Mouse (Mus musculus) right cerebral cortex, postnatal 25 days (tissue): Measurements from ENCODE around the gene Hoxb13.

Source experiments
- DNase-seq: peaks from one replicate; pipeline ENCODE4 v3.0.0; 2022

Gene Hoxb13

DNA sequence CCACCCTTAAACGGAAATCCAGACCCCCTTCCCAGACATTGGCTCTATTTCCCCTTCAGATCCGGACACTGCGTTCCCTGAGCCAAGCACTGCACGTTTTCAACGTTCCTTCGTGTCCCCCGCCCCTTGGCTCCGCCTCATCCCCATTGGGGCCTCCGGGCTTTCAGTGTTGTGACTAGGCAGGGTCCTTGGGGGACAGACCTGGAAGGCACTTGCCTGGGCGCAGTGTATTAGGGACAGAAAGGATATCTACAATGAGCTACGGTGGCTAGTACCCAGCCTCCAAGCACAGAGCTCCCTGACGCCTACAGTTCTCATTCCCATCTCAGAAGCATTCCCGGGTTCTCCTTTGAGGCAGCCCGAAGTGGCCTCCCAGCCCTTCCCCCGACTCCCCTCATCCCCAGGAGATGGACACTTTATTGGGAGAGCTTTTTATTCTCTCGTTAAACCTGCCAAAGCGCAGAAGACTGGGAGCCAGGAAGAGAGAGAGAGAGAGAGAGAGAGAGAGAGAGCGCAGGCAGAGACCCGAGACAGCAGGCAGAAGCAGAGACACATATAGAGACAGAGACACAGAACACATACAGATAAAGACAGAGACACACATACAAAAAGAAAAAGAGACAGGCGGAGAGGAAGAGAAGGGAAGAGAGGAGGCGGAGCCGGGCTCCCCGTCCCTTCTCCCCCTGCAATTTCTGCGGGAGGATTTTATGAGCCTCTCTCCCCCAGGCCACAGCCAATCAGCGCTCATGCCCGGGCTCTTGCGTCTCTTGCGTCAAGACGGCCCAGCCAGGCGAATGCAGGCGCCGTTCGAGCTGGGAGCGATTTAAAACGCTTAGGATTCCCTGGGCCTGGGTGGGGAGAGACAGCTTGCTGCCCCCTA, at the start of gene Hoxb13:
TSS of gene Hoxb13 (plus strand) at position 796 of the 880 bp plus-strand sequence.
- DNase-seq, result no peak

DNA sequence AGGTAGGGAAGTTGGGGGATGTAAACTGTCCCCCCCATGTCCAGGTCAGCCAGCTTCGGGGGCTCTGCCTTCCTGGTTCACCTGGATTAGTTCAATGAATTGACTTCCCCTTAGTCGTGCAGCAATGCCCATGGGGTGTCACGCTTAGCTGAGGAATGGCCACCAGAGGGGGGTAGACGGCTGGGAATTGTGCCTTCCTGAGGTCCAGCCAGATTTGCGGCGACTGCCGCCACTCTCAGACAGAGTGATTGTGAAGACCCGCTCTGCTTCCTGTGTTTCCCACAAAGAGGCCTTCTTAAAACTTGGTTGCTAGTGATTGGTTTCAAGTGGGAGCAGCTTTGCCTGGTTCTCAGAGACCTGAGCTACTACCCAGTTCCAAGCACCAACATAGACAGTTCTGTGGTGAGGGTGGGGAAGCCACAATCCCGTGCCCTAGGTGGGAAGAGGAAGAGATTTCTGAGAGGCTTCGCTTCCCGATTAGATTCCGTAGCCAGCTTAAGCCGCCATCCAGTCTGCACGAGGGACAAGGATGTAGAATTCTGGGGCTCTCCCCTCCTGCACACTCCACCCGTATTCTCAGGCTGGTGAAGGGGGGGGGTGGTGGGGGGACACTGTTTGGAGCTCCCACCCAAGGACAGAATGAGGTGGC, 48.4 kb upstream of the Hoxb13 start:
- peak; percentile 43 for DNase-seq

DNA sequence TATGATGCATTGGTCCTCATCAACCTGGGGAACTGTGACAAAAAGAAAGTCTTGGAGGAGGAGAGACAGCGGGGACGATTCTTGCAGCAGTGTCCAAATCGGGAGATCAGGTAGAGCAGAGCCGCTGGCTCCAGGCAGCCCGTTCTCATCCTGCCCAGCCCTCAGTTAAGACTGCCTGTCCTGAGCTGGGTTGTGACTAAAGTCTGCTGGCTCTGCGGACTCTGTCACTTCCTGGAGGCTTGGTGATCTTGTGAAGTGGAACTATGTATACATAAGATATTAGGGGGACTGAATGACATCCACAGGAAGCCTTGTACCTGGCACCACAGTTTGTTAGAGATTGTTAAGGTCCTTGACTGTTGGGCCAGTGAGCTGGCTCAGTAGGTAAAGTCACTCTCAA, 46.6 kb upstream of the Hoxb13 start:
- no peak for DNase-seq

DNA sequence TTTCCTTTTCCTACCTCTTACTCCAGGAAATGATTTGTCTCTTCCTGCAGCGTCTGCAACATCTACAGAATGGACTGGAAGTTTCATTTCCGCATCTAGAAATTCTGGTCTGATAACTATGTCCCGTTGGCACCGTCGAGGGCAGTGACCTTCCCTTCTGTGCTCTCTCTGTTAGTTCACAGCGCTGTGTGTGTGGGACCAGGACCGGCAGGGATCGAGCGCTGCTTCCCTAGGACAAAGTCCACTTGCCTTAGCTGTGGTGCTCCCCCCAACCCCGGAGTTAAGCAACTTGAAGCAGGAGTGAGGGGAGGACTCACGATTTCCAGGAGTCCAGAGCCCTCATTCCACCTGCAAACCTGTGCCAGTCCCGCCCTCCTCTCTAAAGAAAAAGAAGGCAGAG, 29.3 kb upstream of the Hoxb13 start:
- DNase-seq, result no peak

DNA sequence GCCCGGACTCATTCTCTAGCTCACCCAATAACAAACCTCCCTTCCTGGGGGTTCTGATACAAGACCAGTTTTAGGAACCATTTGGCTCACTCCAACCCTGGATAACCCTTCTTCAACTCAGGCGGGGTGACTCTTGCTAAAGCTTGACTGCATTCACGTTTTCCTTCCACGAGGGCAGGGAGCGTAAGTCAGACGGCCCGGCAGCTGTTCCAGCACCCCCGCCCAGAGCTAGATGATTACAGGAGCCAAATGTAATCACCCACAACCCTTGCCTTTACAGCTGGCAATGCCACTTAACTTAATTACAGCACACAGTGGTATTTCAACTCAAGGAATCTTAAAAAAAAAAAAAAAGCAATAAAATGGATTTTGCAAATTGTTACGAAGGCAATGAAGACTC, 26.0 kb upstream of the Hoxb13 start:
- DNase-seq, result no peak

DNA sequence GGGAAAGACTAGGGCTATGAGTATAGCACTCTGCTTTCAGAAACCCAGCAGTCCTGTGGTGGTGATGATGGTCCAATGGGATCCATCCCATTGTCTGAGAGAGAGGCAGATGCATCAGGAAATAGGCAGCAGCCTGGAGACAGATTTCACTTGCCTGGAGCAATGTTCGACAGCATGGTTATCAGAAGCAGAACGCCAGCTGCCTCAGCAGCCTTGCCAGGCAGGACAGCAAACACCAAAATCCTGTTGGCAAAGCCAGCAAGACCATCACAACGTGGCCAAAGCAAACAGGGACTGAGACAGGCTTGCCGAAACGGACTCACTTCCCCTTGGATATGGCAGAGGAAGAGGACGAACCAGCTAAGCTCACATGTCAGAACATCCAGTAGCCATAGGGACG, 25.1 kb upstream of the Hoxb13 start:
- no peak for DNase-seq

DNA sequence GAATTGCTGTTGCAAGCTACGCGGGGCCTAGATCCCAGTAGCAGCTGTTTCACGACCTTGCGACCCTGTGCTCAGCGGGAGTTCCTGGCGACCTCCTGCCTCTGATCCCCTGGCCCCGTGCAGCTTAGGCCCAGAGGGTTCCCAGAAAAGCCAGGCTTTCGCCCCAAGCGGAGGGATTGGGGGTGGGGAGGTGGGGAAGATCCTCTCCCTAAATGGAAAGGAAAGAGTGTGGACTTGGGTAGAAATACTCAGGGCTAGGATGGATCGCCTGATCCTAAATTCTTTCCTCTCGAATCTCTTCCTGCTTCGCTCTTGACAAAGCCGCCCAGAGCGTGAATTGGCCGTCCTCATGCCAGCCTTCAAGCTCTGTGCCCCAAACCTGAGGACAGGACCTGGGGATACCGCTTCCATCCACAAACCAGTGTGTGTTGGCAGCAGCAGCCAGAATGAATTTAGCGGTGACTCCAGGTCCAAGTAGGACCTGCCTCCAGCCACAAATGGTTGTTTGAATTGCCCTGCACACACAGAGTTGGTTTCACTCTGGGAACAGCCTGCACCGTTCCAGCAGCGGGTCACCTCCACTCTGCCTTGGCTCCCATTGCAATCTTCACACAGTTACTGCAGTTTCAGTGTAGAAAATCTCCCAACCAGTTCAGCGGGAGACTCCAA, 23.3 kb upstream of the Hoxb13 start:
- DNase-seq, result no peak

DNA sequence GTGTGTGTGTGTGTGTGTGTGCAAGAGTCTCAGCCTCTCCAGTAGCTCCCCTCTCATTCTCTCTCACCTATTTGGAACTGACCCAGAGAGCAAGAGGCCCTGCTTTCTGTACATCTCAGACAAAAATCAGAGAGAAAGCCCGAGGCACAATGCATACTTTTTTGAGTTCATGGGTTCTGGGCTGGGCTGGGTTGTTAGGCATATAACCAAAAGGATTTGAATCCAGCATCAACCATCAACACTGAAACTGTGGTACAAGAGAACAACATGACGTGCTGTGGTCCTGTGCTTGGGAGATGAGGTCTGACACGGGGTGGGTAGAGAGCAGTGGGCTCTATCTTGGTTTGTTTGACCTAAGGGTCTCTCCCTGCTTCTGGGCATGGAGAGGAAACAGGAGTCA, 22.5 kb upstream of the Hoxb13 start:
- no peak for DNase-seq

DNA sequence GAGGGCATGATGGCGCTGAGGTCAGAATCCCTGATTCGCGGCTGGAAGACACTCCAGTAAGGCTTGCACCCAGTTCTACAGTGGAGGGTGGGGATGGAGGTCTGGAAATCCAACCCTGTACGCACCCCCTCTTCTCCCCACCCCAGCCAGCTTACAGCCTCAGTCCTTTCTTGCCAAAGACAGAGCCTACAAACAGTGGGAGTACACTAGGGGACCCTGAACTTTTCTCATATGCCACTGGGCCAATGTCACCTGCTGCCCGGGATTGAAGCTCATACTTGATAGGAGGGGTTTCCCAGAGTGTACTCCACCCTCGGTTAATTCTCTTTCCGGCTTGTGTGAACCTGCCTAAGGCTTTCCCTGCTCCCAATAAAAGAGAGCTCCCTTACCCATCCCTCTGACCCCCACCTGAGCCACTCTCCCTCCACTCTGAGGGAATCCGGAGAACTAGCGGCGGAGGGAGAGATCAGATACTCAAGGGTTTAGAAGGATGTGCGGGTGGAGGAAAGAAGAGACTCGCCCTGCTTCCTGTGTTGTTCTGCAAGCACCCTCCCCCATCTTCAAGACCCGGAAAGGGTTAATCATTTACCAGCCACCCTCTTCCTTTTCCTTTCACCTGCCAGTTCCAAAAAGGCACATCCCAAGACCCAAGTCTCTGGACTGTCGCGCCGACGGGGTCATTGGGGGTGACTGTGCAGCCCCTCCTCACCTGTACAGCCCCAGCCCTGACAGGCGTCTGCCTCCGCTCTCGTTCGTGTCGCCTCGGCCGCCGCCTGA, 21.4 kb upstream of the Hoxb13 start:
- DNase-seq, result no peak

DNA sequence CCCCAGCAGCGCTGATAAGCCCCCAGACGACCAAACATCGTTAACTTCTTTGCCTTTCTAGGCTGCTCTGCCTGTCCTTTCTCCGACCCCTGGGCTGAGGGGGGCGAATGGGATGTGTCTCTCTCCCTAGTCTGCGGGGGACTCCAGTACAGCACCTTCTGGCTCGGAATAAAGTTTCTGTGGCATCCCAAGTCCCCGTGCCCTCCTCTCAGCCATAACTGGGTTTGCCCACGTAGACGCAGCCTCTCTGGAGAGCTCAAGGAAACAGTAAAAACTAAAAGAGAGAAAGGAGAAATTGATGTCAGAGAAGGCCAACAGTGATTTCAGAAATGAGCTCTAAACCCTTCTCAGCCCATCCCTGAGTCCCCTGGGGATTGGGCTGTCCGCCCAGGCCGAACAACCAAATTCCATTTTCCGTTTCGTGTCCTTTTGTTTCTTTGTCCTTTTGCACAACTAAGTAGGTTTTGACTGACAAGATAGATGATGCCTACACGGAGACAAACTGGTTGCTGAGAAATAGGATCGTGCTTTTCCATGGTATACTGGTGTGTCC, 20.8 kb upstream of the Hoxb13 start:
- no peak for DNase-seq

DNA sequence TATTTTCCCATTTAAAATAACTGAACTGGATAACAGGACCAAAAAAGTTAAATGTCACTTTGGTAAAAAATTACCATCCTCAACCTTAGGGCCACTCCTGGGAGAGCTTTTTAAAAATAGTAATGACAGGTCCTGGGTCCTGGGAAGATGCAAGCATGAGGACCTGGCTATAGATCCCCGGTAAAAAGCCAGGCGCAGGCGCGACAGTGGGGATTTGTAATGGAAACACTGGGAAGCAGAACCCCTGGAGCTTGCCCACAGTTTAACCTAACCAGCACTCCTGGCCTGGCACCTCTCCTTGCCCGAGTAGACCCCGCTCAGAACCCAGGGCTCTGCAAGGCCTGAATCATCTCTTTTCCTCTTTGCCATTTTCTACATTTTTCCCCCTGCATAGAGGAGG, 19.2 kb upstream of the Hoxb13 start:
- DNase-seq, result no peak

DNA sequence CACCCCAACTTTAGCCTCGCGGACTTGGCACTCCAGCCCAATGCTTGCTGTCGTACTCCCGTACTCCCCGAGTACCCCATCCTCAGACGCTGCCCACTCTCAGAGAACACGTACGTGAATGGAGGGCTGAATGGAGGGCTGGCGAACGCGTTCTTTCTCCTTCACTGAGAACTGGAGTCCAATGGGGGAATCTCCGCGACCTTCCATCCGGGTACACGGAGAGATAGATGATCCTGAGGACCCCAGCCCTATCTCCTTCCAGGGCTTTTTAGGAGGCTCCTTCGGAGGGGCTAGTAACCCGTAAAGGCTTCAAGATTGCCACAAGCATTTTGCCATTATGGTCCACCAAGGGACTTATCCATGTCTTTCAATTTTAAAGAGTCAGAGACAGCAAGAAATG, 18.6 kb upstream of the Hoxb13 start:
- no peak for DNase-seq

DNA sequence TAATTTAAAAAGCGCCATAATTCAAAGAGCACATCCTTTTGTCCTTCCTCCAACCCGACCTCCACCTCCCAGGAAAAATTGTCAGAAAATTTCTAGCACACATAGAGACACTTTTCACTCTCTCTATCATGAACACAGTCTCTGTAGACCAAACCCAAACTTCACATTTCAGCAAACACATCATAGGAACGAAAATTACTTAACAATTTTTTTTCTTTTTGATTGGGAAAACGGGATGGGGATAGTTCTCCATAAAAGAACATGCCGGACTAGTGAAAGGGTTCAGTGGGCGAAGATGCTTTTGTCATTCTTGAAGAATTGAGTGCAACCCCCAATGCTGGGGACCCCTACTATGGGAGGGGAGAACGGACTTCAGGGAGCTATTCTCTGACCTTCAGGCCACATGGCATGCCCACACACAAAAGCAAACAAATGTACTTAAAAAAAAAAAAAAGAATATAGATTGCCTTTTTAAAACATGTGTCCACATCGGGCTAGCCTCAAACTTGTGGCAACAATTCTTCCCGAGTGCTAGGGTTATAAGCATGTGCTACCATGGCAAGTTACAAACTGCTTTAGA, 18.1 kb upstream of the Hoxb13 start:
- no peak for DNase-seq

DNA sequence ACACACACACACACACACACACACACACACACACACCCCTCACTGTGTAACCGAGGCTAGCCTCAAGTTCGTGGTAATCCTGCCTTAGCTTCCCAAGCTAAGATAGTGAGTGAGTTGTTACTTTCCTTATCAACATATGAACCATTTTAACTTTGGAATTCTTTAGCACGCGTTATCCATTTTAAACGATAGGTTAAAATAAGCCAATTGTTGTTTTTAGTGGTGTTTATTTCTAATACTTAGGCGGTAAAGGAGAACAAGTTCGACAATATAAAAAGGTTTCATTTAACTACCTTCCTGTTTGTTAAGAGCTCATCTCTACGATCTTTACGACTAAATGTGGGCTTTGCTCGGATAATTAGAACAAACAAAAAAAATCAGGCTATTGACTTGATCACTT, 17.3 kb upstream of the Hoxb13 start:
- no peak for DNase-seq

DNA sequence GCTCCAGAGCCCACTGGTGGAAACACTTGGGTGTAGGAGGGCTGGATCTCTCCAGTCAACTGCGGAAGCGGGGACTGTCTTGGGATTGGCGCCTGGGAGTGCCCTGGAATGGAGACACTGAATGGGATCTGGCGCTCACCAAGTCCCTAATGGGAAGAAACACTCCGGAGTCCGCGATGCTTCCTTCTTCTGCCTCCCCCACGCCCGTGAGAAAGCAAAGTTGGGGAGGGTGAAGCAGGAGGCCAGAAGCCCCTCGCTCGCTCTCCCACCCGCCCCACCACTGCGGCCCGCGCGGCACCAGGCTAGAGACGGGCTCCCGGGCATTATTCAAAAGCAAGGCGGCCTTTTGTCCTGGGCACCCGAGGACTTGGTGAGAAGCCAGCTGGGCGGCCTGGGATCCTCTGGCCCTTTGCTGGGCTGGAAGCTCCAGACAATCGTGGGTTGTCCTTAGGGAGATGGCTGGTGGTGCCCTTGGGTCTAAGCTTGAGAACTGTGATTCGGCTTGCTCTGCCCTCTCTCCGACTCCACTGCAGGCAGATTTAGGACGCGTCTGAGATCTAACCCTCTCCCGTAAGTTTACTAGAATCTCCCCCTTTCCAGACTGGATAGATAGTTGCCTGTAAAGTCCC, 16.5 kb upstream of the Hoxb13 start:
- no peak for DNase-seq

DNA sequence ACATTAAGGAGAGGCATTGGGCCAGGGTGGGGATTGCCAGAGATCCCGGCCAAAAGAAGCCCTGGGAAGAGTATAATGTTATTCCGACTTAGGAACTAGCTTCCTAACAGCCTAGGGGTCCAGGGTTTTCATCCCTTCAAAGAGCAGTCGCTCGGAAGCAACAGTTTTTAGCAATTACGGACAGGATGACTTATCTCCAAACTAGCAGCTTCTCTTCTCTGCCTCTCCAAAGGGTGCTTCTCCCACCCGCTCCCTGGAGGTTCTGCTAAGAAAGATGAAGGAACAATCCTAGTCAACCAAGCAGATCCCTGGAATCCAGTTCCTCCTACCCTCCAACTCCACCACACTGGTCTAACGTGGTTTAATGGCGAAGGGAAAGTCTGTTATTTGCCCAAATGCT, 15.8 kb upstream of the Hoxb13 start:
- DNase-seq, result no peak

DNA sequence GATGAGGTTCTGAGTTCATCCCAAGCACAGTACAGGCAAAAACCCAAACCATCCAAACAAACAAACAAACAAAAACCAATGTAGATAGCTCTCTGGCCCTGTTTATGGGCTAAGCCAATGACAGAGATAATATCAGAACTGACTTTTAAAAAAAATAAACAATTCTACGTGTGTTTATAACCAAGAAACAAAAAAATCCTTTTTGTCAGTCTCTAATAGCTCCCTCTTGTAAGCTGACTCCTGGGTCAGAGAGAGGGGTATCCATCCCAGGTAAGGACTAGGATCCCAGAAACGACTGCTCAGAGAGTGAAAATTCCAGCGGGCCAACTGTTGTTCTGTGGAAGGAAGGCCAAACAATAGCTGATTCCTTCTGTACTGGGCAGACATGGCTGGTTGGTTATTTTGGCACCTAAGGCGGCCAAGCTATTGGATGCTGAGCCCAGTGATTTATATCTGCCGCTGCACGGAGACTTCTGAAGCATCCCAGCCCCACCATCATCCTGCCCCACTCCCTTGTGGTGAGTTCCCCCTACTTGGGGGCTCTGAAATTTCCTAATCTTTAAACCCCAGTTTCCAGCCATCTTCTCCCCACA, 15.1 kb upstream of the Hoxb13 start:
- DNase-seq, result no peak

DNA sequence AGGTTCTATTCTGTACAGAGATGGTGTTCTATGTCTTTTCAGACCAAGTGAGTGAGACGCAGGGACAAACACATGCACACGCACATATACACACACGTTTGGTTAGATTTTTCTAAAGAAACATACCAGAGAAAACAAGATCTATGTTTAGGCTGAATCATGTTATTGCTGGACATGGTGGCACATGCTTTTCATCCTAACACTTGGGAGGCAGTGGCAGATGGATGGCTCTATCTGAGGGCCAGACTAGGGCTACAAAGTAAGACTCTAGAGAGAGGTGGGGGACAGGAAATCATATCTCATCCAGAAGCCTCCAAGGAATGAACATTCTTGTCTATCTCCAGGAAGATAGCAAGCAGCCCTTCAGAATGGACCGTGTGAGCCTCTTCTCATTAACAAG, 13.1 kb upstream of the Hoxb13 start:
- DNase-seq, result no peak

DNA sequence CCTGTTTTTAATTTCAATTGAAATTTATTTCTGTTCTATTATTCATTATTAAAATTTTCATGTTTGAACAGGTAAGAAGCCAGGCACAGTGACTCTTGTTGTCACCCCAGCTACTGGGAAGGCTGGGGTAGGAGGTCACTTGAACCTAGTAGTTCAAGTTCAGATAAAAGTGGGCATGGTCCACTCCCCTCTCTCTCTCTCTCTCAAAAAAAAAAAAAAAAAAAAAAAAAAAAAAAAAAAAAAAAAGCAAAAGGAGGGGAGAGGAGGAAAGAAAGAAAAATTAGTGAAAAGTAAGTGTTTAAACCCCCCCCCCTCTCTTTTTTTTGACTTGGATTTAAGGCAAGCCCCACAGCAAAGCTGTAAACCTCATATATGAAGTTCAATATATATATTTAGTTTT, 9.9 kb upstream of the Hoxb13 start:
- DNase-seq, result no peak

DNA sequence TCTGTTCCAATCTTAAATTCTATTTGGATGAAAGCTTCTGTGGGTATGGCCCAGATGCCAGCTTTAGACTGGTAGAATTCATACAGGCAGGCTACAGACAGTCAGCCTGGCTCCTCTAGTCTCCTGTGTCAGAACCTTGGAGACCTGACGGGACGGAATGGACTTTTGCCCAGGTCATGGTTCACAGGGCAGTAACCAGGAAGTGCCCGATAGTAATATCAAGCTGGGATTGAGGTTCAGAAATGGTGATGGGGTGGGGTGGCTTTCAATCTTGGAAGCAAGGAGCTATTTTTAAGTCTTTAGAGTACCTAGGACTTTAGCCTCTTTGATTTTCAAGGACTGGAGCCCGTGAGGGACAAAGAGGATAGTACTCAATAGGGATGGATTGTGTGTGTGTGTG, 6.8 kb upstream of the Hoxb13 start:
- DNase-seq, result no peak

DNA sequence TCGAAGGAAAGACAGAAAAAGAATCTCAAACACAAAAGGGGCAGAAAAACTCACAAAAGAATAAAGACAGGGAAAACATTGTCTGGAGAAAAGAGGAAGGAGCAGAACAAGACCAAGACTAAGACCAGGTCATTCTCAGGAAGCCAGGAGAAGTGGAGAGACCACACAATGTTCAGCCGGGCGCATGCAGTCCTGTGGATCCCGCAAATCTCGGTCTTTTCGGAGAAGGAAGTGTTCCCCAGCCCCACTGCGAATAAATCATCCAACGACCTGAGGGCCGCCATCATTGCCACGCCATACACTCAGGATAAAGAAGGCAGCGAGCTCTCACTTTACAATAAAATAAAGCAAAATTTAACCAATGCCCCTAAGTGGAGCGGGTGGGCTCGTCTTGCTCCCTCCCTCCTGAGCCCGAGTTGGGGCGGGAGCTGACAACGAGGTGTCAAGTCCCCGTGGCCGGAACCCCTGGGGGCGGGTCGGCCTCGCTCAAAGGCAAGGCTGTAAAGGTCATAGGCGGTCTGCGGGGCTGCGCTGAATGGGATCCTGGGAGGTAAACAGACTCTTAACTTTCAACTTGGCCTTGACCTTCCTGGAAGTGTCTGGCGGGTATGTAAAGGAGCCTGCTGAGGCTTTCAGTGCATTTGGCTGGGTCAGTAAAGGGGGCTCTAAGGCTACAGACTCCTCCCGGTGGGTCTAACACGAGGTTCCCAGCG, 4.2 kb upstream of the Hoxb13 start:
- DNase-seq, result no peak
